ENCODE assay signal across 10 mouse cellular contexts in the genomic region with DNA sequence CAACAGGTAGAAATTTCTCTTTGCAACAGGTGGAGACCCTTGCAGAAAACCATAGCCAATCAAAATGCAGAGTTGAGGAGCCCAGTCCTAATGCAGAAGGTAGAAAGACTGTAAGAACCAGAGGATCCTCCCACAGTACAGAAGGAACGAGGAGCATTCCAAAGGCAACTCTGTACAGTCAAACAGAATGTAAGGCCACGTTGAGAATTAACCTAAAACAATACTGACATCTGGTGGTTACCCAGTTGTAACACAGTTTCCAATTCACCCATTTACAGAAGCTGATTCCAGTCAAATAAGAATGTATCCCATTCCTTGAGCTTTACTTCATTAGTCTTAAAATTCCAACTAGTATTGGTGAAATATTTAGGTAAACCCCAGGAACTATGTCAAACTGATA. TPM values are rescaled to one million over a fixed set of nuclear protein-coding genes. Genes with fewer than 3 reads are reported as not detected.
DNase-seq lines count a peak whose midpoint lies in the region; ATAC-seq lines count a peak whose summit lies in the region.
"Had no signal": no experiment of that assay in that cellular context is flagged by ENCODE, and none has a peak within 500 bp of the region (broad histone marks: within the 10 kb centered on the region; RNA-seq: fewer than 3 reads in every experiment).

No protein-coding gene starts in this region.

- DNase-seq in forebrain, embryonic 10.5 days (ENCODE audit: extremely low spot score, low spot score), result no peak
- DNase-seq in 3T3-L1 (ENCODE audit: low read depth, low spot score) (peak; percentile 66), WW6 (ENCODE audit: low read depth, low spot score) (peak; percentile 3)
- peak; percentile 41 for DNase-seq in lung, postnatal 10 days
- DNase-seq in urinary bladder, postnatal 25 days (ENCODE audit: low spot score), result no peak

- no peaks in the 10 kb centered on the region for H3K27me3 ChIP-seq in forebrain, embryonic 13.5 days
- no peaks in the 10 kb centered on the region for H3K27me3 ChIP-seq in forebrain, embryonic 10.5 days (ENCODE audit: poor library complexity, severe bottlenecking)
- no peaks in the 10 kb centered on the region for H3K27me3 ChIP-seq in hindbrain, embryonic 13.5 days
- H3K27me3 ChIP-seq in stomach, embryonic 16.5 days (ENCODE audit: control insufficient read depth, insufficient read depth, low read length), result no peaks in the 10 kb centered on the region
- H3K27me3 ChIP-seq: heart, embryonic 15.5 days; neural tube, embryonic 13.5 days had no signal

- no peaks in the 10 kb centered on the region for H3K9me3 ChIP-seq in forebrain, embryonic 13.5 days (replicated peaks)
- H3K9me3 ChIP-seq in forebrain, embryonic 10.5 days, result no peaks in the 10 kb centered on the region
- no peaks in the 10 kb centered on the region for H3K9me3 ChIP-seq in hindbrain, embryonic 13.5 days
- H3K9me3 ChIP-seq in stomach, embryonic 16.5 days (replicated peaks; ENCODE audit: control insufficient read depth, low read length), result no peaks in the 10 kb centered on the region
- H3K9me3 ChIP-seq: heart, embryonic 15.5 days; neural tube, embryonic 13.5 days had no signal

- no peaks in the 10 kb centered on the region for H3K36me3 ChIP-seq in forebrain, embryonic 13.5 days (ENCODE audit: poor library complexity, severe bottlenecking)
- no peaks in the 10 kb centered on the region for H3K36me3 ChIP-seq in forebrain, embryonic 10.5 days (replicated peaks)
- H3K36me3 ChIP-seq in hindbrain, embryonic 13.5 days, result no peaks in the 10 kb centered on the region
- no peaks in the 10 kb centered on the region for H3K36me3 ChIP-seq in stomach, embryonic 16.5 days (ENCODE audit: control insufficient read depth, insufficient read depth, low read length)
- H3K36me3 ChIP-seq: heart, embryonic 15.5 days; neural tube, embryonic 13.5 days had no signal

- H3K4me3 ChIP-seq in forebrain, embryonic 13.5 days, result no peak overlapping the region
- H3K4me3 ChIP-seq in forebrain, embryonic 10.5 days, result no peak overlapping the region
- H3K4me3 ChIP-seq in hindbrain, embryonic 13.5 days, result no peak overlapping the region
- H3K4me3 ChIP-seq in stomach, embryonic 16.5 days (replicated peaks; ENCODE audit: low read length), result no peak overlapping the region
- H3K4me3 ChIP-seq: heart, embryonic 15.5 days; neural tube, embryonic 13.5 days had no signal

- WGBS in forebrain, embryonic 13.5 days, result 20% methylated on average over 2 of the region's 2 CpGs
- WGBS in forebrain, embryonic 10.5 days, result 16% methylated on average over 2 of the region's 2 CpGs
- WGBS in hindbrain, embryonic 13.5 days, result 14% methylated on average over 2 of the region's 2 CpGs
- 8% methylated on average over 2 of the region's 2 CpGs for WGBS in stomach, embryonic 16.5 days

- peak; percentile 85 for ATAC-seq in forebrain, embryonic 13.5 days
- ATAC-seq in hindbrain, embryonic 13.5 days (ENCODE audit: low FRiP score), result 0 out of 2 replicates have a peak, but pooled peaks have one; percentile 54
- ATAC-seq in stomach, embryonic 16.5 days (ENCODE audit: insufficient read depth, low FRiP score), result peak; percentile 60

- no peak overlapping the region for H3K27ac ChIP-seq in forebrain, embryonic 13.5 days
- no peak overlapping the region for H3K27ac ChIP-seq in forebrain, embryonic 10.5 days
- no peak overlapping the region for H3K27ac ChIP-seq in hindbrain, embryonic 13.5 days
- H3K27ac ChIP-seq in stomach, embryonic 16.5 days (ENCODE audit: low read length), result no peak overlapping the region
- H3K27ac ChIP-seq: heart, embryonic 15.5 days; neural tube, embryonic 13.5 days had no signal

- no peak overlapping the region for H3K4me2 ChIP-seq in forebrain, embryonic 13.5 days
- no peak overlapping the region for H3K4me2 ChIP-seq in hindbrain, embryonic 13.5 days
- H3K4me2 ChIP-seq in stomach, embryonic 16.5 days (ENCODE audit: low read depth, low read length), result no peak overlapping the region
- H3K4me2 ChIP-seq: heart, embryonic 15.5 days; neural tube, embryonic 13.5 days had no signal

- no peaks in the 10 kb centered on the region for H3K4me1 ChIP-seq in forebrain, embryonic 13.5 days
- no peaks in the 10 kb centered on the region for H3K4me1 ChIP-seq in forebrain, embryonic 10.5 days
- H3K4me1 ChIP-seq in hindbrain, embryonic 13.5 days (replicated peaks), result no peaks in the 10 kb centered on the region
- no peaks in the 10 kb centered on the region for H3K4me1 ChIP-seq in stomach, embryonic 16.5 days (ENCODE audit: control insufficient read depth, insufficient read depth, low read length)
- H3K4me1 ChIP-seq: heart, embryonic 15.5 days; neural tube, embryonic 13.5 days had no signal

- H3K9ac ChIP-seq in forebrain, embryonic 13.5 days, result no peak overlapping the region
- no peak overlapping the region for H3K9ac ChIP-seq in hindbrain, embryonic 13.5 days
- no peak overlapping the region for H3K9ac ChIP-seq in stomach, embryonic 16.5 days (ENCODE audit: low read length)
- H3K9ac ChIP-seq: heart, embryonic 15.5 days; neural tube, embryonic 13.5 days had no signal

RNA-seq across cellular contexts. Expression of a gene that starts 30.6 kb away (rescaled TPM):
- not detected in 2 replicates for polyA plus RNA-seq in forebrain, embryonic 13.5 days (2015; fragmentation: Nextera tagmentation; extraction: Ambion mirVana)
- not detected in 2 replicates for polyA plus RNA-seq in forebrain, embryonic 10.5 days (2016; fragmentation: Nextera tagmentation; extraction: Ambion mirVana)
- polyA plus RNA-seq in hindbrain, embryonic 13.5 days (2015; fragmentation: Nextera tagmentation; extraction: Ambion mirVana), result 0.09 and 0.22 TPM in 2 replicates
- polyA plus RNA-seq in stomach, embryonic 16.5 days (2015; fragmentation: Nextera tagmentation; extraction: Ambion mirVana), result 7.5 and 9.6 TPM in 2 replicates

RNA-seq across cellular contexts. Expression of a gene that starts 34.7 kb away (rescaled TPM):
- polyA plus RNA-seq in forebrain, embryonic 13.5 days (2015; fragmentation: Nextera tagmentation; extraction: Ambion mirVana), result not detected in 2 replicates
- polyA plus RNA-seq in forebrain, embryonic 10.5 days (2016; fragmentation: Nextera tagmentation; extraction: Ambion mirVana), result not detected in 2 replicates
- polyA plus RNA-seq in hindbrain, embryonic 13.5 days (2015; fragmentation: Nextera tagmentation; extraction: Ambion mirVana), result 0.18 TPM in 1 of 2 replicates, not detected in the other
- 0.68 TPM in 1 of 2 replicates, not detected in the other for polyA plus RNA-seq in stomach, embryonic 16.5 days (2015; fragmentation: Nextera tagmentation; extraction: Ambion mirVana)

Comparison
In these comparisons a context has a peak if more than half of its experiments do, and no peak if none do; other contexts are left out.
1. DNase-seq: peak in 3T3-L1 (single experiment), WW6 (single experiment) and lung, postnatal 10 days (single experiment); none in forebrain, embryonic 10.5 days (single experiment) and urinary bladder, postnatal 25 days (single experiment).
2. Peak in every context shown above with its lines, with median percentiles within 50 percentile points of each other: ATAC-seq.